Mouse (Mus musculus) urinary bladder, adult 18-20 months (tissue): ENCODE results near the gene Anln.
A peak's percentile ranks its signal among the peaks of the same experiment; 100 is the strongest.
"Not testable (repeated sequence)": the region's sequence is repeated elsewhere in the genome, so short reads cannot be mapped to it uniquely, and the experiment has no call there.

Source experiments
- DNase-seq, 2 experiments: peaks; one replicate each; pipeline ENCODE4 v3.0.0; 2022; ENCODE audit warnings: low spot score in 2 of 2, mixed read lengths in 2 of 2

Gene Anln

DNA sequence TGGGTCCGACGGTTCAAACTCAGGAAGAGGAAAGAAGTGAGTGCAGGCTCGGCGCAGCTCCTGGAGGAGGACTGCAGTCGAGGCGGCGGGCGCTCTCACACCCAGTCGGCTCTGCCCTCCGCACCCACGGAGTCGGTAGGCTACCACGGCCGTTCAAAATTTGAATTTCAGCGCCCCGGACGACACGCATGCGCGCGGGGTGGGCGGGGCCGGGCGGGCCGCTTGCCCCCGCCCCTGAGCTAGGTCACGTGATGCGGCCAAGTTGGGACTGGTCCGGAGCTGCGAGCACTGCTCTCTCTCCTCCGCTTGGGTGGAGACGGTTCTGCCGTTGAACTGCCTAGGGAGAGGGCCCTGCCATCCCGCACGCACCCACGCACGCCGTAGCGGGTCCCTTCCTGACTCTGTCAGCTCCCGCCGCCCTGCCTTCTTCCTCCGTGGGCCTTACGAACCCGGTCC, at the start of gene Anln:
Gene Anln (minus strand): TSS at position 168 of the 456 bp plus-strand sequence.
- DNase-seq, result peak; percentile 89 to 93

DNA sequence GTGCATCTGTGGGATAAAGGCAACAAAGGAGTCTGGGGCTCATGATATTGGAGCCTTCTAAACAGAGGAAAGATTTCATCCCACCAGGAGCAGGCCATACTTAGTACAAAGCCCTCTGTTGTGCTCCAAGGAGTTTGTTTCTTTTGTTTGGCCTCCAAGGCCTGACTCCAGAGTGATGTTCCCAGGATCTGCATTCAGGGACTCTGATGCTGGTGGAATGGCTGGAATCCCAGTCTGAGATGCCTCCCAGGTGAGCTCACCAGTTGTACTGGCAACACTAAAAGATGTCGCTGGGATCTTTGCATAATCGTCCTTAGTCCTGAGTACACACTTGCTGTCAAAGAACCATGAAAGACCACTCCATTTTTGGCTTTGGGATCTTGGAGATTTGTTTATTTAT, 45.1 kb upstream of the Anln start:
- no peak for DNase-seq

DNA sequence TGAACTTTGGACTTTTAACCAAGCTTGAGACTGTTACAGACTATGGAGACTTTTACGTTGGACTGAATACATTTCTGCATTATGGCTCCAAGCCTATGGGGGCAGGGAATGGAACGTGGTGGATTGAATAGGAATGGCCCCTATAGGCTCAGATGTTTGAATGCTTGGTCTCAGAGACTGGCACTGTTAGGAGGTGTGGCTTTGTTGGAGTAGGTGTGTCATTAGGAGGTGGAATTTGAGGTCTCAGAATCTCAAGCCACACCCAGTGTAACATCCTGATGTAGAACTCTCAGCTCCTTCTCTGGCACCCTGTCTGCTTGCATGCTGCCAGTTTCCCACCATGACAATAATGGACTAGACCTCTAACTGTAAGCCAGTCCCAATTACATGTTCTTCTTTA, 44.2 kb upstream of the Anln start:
- no peak for DNase-seq

DNA sequence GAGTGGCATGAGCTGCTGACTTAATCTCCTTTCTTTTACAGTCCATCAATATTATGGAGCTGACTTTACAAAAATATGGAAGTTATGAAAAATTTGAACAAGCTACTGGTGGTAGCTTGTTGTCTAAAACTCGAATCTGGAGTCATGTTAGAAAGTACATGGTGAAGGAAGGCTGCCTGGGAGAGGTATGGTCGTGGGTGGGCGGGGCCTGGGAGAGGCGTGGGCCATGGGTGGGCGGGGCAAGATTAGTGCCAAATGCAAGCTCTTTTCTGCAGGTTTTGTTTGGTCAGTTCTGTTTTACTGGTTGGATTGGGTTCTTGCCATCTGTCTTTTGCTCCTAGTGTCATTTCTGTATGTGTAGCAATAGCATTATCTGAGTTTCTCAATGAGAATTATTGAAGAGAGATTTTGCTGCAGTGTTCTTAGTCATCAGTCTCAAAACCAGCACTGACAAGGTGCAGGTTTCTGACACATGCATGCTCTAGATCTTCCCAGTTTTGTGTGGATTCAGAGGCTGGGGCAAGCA, 41.4 kb upstream of the Anln start:
- no peak for DNase-seq

DNA sequence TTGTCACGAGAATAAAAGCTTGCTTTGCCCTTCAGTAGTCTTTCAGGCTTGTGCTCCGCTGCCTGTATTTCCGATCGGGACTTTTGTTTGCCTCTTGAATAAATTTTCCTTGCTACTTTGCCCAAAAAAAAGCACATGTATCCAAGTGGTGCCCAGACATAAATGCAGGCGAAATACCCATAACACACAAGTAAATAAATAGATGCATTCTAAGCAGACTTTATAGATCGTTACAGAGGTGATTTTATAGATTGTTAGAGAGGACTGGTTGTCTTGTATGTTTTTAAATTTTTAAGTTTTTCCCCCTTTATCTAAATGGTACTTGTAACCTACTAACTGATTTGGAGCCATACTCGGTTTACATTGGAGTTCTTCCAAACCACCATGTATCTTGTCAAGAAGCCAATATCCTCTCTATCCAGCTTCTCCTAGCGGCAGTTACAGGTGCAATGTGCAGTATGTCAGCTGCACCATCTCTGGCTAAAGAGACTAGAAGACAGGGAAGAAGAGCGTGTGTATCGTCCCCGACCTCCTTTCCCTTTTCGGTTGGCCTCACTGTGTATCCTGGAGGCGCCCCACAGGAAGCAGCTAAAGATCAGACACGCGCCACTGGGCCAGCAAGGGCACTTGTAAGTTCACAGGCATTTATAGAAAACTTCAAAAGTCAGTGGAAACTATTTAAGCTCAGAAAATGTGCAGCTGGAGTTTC, 40.7 kb upstream of the Anln start:
- no peak for DNase-seq

DNA sequence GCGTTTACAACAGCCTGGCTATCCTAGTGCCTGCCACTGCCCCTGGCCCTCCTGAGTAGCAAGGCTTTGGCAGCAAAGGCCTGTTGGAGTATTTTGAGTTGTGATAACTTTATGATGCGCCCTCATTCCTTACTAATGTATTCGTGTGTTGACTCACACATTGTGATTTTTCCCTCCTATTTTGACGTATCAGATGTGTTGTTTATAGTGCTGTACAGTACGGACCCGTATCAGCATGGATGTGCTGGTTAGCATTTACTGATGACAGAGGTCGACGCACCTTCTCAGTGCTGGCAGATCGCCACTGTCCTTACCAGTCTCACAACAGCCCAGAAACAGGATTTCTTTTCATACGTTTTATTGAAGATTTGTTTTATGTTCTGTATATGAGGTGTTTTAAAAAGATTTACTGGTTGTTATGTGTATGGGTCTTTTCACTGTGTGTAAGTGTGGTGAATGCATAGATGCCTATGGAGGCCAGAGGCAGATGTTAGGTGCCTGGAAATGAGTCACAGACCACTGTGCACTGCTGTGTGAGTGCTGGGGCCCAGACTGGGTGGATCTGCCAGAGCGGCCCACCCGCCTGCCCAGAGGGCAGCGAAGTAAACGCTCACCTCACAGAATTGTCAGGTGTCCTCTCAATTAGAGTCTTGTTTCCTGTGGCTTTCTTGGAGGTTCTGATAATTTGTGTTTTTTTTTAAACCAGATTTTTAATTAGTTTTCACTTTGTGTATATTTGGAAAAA, 39.9 kb upstream of the Anln start:
- DNase-seq, result no peak

DNA sequence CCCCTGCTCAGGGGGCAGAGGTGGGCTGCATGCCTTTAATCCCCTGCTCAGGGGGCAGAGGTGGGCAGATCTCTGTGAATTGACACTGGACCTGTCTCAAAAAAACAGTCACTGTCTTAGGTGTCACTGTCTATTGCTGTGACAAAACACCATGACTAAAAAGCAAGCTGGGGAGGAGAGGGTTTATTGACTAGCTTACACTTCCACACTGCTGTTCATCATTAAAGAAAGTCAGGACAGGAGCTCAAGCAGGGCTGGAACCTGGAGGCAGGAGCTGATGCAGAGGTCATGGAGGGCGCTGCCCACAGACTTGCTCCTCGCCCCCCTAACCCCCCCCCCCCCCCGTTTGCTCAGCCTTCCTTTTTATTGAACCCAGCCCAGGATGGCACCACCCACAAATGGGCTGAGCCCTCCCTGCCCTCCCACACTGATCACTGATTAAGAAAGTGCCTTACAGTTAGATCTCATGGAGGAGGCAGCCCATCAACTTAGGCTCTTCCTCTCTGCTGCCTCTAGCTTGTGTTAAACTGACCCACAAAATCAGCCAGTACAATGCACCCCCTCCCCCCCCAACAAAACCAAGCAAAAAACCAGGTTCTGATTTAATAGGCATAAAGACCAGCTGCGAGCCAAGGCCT, 39.2 kb upstream of the Anln start:
- no peak for DNase-seq

DNA sequence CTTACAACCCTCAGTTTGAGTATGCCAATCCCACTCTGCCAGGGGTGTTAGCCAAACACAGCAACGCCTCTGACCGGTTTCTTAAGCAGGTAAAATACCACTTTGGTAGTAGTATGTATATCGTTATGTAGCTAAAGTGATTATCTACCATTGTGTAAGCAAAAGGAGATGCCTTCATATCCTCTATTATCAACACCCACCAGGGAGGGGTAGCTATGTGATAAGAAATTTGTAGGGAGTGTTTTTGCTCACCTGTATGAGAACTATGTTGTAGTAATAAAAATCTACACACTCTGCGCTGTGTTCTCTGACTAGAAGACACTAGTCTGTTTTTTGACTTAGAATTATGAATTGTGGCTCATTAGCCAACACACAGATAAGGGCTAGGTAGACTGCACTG, 35.7 kb upstream of the Anln start:
- DNase-seq, result no peak

DNA sequence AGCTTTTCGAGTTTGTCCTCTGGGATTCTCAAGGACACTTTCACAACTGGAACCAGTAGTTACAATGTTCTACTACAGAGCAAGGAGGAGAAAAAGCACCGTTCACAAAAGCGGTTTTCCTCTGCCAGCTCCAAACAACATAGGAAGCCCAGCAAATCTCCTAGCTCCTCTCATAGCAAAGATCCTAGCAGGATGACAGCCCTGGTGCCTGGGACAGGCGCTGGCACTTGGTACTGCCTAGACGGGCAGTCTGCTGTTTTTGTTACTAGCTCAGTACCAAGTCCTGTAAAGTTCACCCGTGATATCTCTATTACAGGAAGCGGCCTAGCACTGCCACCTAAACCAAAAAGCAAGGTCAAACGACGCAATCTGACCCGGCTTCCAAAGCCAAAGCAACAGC, 35.2 kb upstream of the Anln start:
- no peak for DNase-seq

DNA sequence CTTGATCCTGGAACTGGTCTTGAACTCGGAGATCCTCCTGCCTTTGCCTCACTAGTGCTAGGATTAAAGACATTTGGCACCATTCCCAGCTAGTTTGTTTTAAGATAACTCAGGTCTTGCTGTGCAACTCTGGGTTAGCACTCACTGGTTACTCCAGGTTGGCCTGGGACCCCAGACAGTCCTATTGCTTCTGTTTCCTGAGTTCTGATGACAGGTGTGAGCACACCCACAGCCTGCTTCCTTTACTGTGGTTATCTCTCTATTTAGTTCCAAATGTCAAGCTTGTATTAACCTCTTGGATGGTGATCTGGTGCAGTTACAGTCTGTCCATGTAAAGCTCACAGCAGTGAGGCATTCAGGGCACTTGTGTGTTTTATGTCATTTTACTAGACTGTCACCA, 34.5 kb upstream of the Anln start:
- DNase-seq, result no peak

DNA sequence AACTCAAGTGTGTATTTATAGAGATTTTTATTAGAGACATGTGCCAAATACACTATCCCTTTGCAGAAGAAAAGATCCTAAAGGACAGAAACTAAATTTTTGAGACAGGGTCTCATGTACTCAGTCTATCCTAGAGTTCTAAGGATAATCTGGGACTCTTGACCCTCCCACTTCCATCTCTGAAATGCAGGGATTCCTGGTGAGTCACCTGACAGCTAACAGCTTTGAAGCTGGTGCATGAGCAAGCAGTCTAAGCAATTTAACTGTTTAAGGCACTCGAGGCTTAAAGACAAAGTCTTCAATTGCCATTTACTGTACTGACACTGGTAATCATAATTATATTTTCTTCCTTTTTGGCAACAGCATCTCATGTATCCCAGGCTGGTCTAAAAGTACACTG, 33.6 kb upstream of the Anln start:
- no peak for DNase-seq

DNA sequence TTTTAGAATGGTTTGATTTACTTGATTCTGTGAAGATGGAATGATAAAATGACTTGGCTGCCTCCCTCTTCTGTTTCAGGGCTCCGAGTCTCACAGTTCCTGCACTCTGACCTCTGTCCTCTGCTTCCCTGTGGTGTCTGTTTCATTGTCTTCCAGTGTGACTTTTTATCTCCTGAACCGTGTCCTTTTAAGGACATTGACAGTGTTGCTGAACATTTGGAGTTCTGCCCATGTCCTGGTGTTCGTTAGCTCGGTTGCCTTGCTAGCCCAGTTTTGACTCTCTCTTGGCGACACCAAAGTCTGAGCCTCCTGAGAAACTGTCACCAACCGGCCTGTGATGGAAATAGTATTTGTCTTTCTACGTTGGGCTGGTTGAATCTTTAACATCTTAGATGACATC, 31.5 kb upstream of the Anln start:
- no peak for DNase-seq

DNA sequence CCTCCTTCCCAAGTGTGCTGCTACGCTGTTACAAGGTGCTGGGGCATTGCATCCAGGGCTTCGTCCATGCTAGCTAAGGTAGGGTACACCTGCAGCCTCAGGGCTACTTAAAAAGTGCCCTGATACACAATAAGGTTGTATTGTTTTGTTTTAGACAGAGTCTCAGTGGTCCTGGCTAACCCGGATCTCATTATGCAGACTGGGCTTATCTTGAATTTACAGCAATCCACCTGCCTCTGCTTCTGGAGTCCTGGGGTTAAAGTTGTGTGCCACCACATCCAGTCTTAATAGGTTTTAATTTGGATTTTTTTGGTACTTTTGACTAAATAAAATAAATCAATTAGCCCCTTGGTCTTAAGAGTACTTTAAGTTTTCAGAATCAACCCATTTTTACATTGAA, 30.9 kb upstream of the Anln start:
- no peak for DNase-seq

DNA sequence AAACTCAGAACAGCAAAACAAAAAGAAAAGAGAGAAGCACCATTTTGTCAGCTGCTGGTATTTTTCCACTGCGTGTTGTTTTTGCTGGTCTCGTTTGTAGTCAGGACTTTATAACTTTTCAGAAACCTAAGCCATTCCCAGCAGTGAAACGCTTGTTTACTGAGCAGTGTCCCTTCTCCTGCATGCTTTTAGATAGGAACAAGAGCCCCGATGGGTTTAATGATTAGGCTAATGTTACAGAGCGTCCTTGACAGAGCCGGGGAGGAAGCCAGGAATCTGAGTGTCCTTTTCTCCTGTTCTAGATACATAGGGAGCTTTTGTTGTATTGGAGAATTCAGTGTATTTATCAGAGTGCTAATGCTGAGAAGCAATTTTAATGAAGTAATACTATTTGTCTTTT, 28.6 kb upstream of the Anln start:
- DNase-seq, result no peak

DNA sequence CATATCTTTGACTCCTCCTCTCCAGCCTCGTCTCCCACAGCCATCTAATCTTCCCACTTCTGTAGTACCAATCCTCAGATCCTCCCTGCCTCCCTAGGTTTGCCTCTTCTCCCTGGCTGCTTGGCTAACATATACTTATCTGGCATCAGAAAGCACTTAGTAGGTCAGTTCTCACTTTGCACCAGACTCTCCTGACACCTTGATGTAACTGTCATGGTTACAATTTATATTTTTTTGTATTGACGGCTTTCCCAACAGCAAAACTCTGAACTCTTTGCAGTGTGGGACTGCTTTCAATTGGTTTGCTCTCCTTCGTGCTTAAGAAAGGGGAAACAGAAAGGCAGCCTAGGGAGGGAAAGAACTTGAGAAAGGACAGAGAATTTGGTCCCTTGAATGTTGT, 27.2 kb upstream of the Anln start:
- DNase-seq, result no peak

DNA sequence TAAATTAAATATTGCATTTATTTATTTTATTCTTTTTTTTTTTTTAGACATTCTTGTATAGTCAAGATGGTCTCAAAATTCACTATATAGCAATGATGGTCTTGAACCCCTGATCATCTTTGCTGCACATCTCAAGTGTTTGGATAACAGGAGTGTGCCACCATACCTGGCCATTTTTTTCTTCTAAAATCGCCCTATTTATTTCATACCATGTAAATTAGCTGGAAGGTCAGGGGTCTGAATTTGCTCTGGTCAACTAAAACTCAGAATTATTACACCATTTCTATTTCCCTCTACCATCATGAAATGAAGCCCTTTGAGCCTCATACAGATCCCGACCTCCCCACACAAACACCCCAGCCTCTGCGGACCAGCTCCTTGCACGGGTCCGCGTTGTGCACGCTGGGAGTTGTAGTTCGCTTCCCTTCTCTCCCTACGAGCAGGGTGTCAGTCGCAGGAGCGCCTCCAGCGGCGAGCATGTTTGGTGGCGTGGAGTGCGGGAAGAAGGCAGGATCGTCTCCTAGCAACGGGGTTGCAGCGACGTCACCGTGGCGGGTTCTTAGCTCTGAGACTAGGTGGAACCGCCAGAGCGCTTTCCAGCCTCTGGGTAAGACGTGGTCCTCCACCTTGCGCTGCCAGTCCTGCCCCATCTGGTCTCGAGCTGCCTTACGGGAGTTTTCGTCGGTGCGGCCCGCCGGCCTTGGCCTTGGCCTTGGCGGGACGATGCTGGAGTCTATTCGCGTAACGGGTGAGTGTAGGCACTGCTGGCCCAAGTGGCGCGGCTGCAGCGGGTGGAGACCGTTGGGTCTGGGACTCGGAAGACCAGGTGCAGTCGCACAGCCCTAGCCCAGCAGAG, 22.2 kb upstream of the Anln start, which contains the start of gene 9530077C05Rik:
Gene 9530077C05Rik (plus strand): TSS at position 512 of the 856 bp plus-strand sequence.
- peak; percentile 85 to 91 for DNase-seq

DNA sequence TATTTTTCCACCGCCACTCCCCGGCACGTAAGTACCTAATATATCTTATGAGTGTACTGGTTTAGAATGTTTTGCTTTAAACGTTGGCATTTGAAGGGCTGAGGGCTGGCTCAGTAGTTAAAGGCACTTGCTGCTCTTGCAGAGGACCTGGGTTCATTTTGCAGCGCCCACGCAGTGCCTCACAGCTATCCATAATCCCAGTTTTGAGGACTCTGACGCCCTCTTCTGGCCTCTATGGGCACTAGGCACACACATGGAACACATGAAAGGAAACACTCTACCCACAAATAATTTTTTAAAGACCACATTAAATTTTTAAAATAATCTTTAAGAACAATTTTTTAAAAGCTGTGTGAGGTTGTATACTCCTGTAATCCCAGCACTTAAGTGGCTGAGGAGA, 20.5 kb upstream of the Anln start:
- no peak for DNase-seq

DNA sequence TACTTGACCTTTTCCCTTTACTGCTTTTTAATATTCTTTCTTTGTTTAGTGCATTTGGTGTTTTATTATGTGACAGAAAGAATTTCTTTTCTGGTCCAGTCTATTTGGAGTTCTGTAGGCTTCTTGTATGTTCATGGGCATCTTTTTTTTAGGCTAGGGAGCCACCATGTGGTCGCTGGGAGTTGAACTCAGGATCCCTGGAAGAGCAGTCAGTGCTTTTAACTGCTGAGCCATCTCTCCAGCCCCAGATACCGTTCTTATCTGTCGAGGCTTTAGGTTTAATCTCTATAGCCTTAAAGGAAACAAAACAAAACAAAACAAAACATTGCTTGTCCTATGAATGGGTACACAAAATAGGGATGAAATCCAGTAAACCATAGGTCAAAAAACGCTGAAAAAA, 19.4 kb upstream of the Anln start:
- not testable (repeated sequence) for DNase-seq

DNA sequence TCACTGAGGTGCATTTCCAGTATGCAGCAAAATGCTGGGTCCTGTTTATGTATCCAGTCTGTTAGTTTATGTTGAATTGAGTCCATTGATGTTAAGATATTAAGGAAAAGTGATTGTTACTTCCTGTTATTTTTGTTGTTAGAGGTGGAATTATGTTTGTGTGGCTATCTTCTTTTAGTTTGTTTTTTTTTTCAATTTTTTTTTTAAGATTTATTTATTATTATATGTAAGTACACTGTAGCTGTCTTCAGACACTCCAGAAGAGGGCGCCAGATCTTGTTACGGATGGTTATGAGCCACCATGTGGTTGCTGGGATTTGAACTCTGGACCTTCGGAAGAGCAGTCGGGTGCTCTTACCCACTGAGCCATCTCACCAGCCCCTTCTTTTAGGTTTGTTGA, 18.6 kb upstream of the Anln start:
- DNase-seq, result not testable (repeated sequence)

DNA sequence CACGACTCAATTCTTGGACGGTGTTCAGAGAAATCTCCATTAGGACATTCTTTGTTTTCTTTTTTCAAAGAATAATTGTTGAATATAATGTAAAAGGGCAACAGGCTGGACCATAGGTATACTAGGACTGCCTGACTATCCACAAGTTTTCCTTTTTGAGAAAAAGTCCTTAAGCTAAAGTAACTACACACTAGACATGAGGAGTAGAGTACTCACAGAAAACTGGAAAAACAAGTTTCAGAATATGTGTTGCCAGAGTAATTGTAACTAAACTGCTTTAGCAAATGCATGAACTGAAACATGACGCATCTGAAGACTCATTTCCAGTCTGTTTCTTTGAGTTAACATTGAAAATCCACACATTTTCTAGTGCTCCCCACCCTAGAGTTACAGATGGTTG, 16.4 kb upstream of the Anln start:
- DNase-seq, result no peak

DNA sequence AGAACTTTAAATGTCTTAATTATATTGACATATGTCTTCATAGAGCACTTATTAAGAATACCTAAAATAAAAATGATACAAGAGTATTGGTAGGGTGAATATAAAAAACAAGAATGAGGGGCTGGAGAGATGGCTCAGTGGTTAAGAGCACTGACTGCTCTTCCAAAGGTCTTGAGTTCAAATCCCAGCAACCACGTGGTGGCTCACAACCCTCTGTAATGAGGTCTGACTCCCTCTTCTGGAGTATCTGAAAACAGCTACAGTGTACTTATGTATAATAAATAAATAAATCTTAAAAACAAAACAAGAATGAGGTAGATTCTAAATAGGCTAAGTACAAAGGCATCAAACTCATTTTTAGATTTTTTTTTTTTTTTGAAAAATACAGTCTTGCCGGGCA, 14.5 kb upstream of the Anln start:
- not testable (repeated sequence) for DNase-seq

DNA sequence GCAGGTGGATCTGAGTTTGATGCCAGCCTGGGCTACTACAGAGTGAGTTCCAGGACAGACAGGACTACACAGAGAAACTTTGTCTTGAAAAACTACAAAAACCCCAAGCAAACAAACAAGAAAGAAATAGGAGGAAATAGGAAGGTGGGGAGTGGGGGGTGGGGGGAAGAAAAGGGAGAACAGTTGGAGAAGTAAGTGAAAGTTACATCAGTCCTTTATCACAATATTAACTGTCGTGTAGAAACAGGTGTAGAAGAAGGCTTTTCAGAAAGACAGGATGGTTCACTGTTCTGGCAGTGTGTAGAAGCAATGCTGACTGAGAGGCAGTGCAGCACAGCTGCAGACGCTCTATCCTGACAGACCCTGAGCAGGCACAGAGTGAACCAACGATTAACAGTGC, 14.0 kb upstream of the Anln start:
- no peak for DNase-seq
